Mouse (Mus musculus) intestine, embryonic 14.5 days (tissue): ENCODE data around the gene B4galnt2. TPM values are rescaled to one million over a fixed set of nuclear protein-coding genes. Genes with fewer than 3 reads are reported as not detected.
A peak's percentile ranks its signal among the peaks of the same experiment; 100 is the strongest.

Experiments used
- ATAC-seq: fragments of 200-750 bp; cut with Nextera tagmentation; replicated peaks from 2 replicates; pipeline ENCODE4 v1.8.0; 2017; ENCODE audit warnings: low read depth, moderate number of reproducible peaks, moderate TSS enrichment, moderate library complexity; ENCODE audit not compliant: low FRiP score, low TSS enrichment
- DNase-seq: peaks from one replicate; pipeline ENCODE4 v3.0.0-alpha.2; 2018; ENCODE audit warnings: low spot score
- H3K27ac ChIP-seq: fragments of 300-500 bp; sonication (generic); 2 replicates; pipeline ENCODE4 v1.5.1; 2014; ENCODE audit warnings: low read depth, mild to moderate bottlenecking, control low read depth
- H3K27me3 ChIP-seq: fragments of 300-500 bp; sonication (generic); replicated peaks from 2 replicates; pipeline ENCODE4 v1.6.1; 2014; ENCODE audit warnings: low read length, control low read depth; ENCODE audit not compliant: control insufficient read depth, insufficient read depth
- H3K36me3 ChIP-seq: fragments of 300-500 bp; sonication (generic); 2 replicates; pipeline ENCODE4 v1.6.1; 2014; ENCODE audit warnings: low read length, control low read depth; ENCODE audit not compliant: control insufficient read depth, insufficient read depth
- H3K4me1 ChIP-seq: fragments of 300-500 bp; sonication (generic); replicated peaks from 2 replicates; pipeline ENCODE4 v1.6.1; 2014; ENCODE audit warnings: low read length, control low read depth, mixed read lengths; ENCODE audit not compliant: control insufficient read depth, insufficient read depth
- H3K4me2 ChIP-seq: fragments of 300-500 bp; sonication (generic); 2 replicates; pipeline ENCODE4 v1.6.1; 2014; ENCODE audit warnings: low read length
- H3K4me3 ChIP-seq: fragments of 300-500 bp; sonication (generic); 2 replicates; pipeline ENCODE4 v1.5.1; 2014; ENCODE audit warnings: low read depth, low read length, control low read depth, mixed read lengths
- H3K9ac ChIP-seq: fragments of 300-500 bp; sonication (generic); 2 replicates; pipeline ENCODE4 v1.6.1; 2014; ENCODE audit warnings: mild to moderate bottlenecking, low read length
- H3K9me3 ChIP-seq: fragments of 300-500 bp; sonication (generic); 2 replicates; pipeline ENCODE4 v1.6.1; 2016; ENCODE audit warnings: low read length, control low read depth; ENCODE audit not compliant: control insufficient read depth
- WGBS: fragments of 180-500 bp; shearing (Covaris S2); extraction: QIAGEN DNeasy Blood & Tissue Kit; methylation state at CpG from one replicate; pipeline ENCODE4 v1.1.7; 2014; 5-methylcytosine and 5-hydroxymethylcytosine counted together
- polyA plus RNA-seq: library from polyadenylated mRNA; unstranded; fragments of >200 nt; fragmentation: Nextera tagmentation; extraction: Ambion mirVana; gene quantifications from 2 replicates; pipeline ENCODE4 v1.2.1, GENCODE M21; 2014

B4galnt2 gene
- polyA plus RNA-seq, 1 experiment from 2014 or later: 26.6 TPM

GRCm38 (mm10) chr11:95840694-95841497, 73.8 kb downstream of the B4galnt2 start:
- Histone ChIP-seq H3K27me3 (no peaks in the 10 kb centered on the region; the same call in 1 of the 2 replicates), H3K36me3 (no peaks in the 10 kb centered on the region), H3K4me1 (peaks cover 20% of the 10 kb centered on the region), H3K4me2 (0 out of 2 replicates have a peak overlapping the region, but pooled peaks have one; percentile 34), H3K4me3 (peak overlapping the region; percentile 19; the same call in 1 of the 2 replicates), H3K9me3 (no peaks in the 10 kb centered on the region), H3K27ac (no peak overlapping the region), H3K9ac (no peak overlapping the region)
- 73% methylated on average over 5 of the region's 5 CpGs for whole genome bisulfite sequencing
- ATAC-seq (no peak), DNase-seq (no peak)

DNA sequence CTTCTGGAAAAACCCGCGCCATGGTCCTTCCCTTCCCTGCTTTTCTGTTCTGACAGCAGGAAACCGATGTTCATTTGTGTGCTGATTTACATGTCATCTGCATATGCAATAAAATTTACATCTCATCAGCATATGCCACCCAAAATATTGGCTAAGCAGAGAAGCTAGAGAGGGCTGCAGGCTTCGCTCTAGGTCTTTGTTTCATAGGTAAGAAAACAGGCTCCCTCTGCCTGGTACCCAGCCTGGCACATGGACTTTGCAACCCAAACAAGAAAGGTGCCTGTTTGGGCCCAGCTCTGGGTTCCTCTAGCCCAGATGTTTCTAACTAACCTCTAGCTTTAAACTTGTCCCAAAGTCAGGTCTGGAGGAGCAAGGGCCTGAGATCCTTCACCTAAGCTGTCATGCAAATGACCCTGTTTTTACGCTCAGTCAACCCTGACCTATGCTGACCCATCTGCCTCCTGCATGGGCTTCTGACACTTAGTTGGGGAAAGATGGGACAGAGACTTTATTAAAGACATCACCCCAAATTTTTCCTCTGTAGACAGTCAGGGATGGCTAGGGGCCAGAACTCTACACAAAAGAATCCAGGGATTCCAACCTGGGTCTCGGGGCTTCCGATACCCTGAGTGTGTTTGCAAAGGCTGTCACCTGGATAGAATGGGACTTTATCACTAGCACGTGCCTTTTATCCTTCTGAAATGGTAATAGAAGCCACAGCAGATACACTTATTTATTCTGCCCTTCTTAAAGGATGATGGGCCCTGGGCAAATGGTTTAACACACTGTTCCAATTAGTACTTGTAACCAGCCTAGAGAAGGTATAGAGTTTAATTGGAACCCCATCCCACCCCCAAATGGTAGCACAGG, 75.5 kb downstream of the B4galnt2 start:
- 78% methylated on average over 8 of the region's 8 CpGs for WGBS
- Histone ChIP-seq H3K4me2 (no peak overlapping the region), H3K27ac (no peak overlapping the region), H3K4me3 (no peak overlapping the region), H3K27me3 (peaks cover 7% of the 10 kb centered on the region), H3K36me3 (no peaks in the 10 kb centered on the region), H3K9ac (no peak overlapping the region), H3K9me3 (no peaks in the 10 kb centered on the region), H3K4me1 (peaks cover 28% of the 10 kb centered on the region)
- DNase-seq (no peak), ATAC-seq (no peak)

DNA sequence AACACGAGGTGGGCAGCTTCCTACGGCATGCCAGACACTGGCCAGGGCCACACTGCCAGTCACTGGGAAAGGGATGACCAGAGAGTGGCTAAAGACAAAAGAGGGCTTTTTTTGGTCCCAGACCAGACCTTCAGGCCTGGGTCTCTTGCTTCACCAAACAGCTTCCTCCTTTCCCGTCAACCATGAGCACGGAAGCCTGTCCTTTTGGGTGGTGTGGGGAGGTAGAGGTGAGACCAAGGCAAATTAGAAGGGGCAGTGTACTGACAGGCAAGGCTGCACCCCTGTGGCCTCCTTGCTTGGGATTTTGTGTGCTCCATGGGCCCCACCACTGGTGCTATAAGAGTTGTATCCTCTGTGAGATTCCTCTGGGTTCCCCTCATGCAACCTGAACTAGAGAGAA, 76.1 kb downstream of the B4galnt2 start:
- Histone ChIP-seq H3K4me3 (no peak overlapping the region), H3K9ac (no peak overlapping the region), H3K4me2 (no peak overlapping the region), H3K36me3 (no peaks in the 10 kb centered on the region), H3K27ac (no peak overlapping the region), H3K4me1 (peaks cover 28% of the 10 kb centered on the region), H3K27me3 (peaks cover 13% of the 10 kb centered on the region), H3K9me3 (no peaks in the 10 kb centered on the region)
- 79% methylated on average over 4 of the region's 4 CpGs for WGBS
- DNase-seq (no peak), ATAC-seq (no peak)

DNA sequence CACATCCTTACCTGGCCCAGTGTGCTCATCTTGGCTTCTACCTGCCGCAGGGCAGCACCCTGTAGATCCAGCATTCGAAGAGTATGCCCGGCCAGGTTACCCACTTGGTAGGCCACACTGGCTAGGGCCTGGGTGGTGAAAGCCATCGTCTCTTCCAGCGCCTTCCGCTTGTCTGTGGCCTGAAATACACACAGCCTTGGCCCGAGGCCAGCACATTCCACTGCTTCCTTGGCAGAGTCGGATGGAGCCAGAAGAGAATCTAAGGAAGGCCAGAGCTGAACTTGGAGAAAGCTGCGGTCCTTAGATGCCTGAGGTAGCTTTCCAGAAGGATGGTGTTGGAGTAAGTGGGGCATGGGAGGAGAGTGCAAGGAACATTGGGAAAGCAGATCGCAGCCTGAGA, 77.6 kb downstream of the B4galnt2 start, which contains the start of gene Gngt2:
Gngt2 (plus strand) TSS at position 158 of the 400 bp plus-strand sequence.
- H3K27ac ChIP-seq: no peak within 1 kb of the TSS
- DNase-seq (peak; percentile 71), ATAC-seq (no peak)
- no peak within 1 kb of the TSS for H3K4me3 ChIP-seq
- H3K4me1 ChIP-seq: peaks cover 23% of the 10 kb centered on the region
- no peak within 1 kb of the TSS for H3K9ac ChIP-seq
- H3K36me3 ChIP-seq: no peaks in the 10 kb centered on the region
- 43% methylated on average over 10 of the region's 10 CpGs for WGBS
- no peak within 1 kb of the TSS for H3K4me2 ChIP-seq
- no peaks in the 10 kb centered on the region for H3K9me3 ChIP-seq
- H3K27me3 ChIP-seq: peaks cover 28% of the 10 kb centered on the region

DNA sequence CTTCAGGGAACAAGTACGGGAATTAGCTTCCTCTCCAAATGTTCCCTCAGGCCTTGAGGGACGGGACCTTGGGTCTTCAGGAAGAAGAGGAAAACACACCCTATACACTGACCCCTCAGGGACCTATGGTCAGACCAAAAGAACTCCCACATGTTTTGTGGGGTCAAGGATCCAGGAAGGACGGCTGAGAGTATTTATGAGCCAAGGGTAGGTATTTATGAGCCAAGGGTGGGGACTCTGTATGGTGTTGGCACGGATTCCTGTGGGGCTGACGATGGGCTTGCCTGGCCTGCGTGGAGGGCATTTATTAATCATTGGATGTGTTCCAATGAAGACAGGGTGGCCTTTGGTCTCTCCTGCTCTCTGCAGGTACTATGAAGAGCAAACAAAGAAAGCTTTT, 78.3 kb downstream of the B4galnt2 start:
- ATAC-seq: no peak
- no peak for DNase-seq
- no peak overlapping the region for H3K9ac ChIP-seq
- no peak overlapping the region for H3K4me2 ChIP-seq
- peaks cover 22% of the 10 kb centered on the region for H3K4me1 ChIP-seq
- no peaks in the 10 kb centered on the region for H3K36me3 ChIP-seq
- H3K9me3 ChIP-seq: no peaks in the 10 kb centered on the region
- H3K27ac ChIP-seq: no peak overlapping the region
- H3K4me3 ChIP-seq: no peak overlapping the region
- peaks cover 34% of the 10 kb centered on the region for H3K27me3 ChIP-seq
- WGBS: 51% methylated on average over 6 of the region's 6 CpGs

GRCm38 (mm10) chr11:95835832-95836231, 78.9 kb downstream of the B4galnt2 start:
- H3K4me2 ChIP-seq: no peak overlapping the region
- peaks cover 28% of the 10 kb centered on the region for H3K4me1 ChIP-seq
- peaks cover 40% of the 10 kb centered on the region for H3K27me3 ChIP-seq
- ATAC-seq: no peak
- H3K9ac ChIP-seq: no peak overlapping the region
- H3K9me3 ChIP-seq: no peaks in the 10 kb centered on the region
- H3K36me3 ChIP-seq: no peaks in the 10 kb centered on the region
- 40% methylated on average over 6 of the region's 6 CpGs for WGBS
- H3K4me3 ChIP-seq: no peak overlapping the region
- H3K27ac ChIP-seq: no peak overlapping the region
- DNase-seq: no peak

DNA sequence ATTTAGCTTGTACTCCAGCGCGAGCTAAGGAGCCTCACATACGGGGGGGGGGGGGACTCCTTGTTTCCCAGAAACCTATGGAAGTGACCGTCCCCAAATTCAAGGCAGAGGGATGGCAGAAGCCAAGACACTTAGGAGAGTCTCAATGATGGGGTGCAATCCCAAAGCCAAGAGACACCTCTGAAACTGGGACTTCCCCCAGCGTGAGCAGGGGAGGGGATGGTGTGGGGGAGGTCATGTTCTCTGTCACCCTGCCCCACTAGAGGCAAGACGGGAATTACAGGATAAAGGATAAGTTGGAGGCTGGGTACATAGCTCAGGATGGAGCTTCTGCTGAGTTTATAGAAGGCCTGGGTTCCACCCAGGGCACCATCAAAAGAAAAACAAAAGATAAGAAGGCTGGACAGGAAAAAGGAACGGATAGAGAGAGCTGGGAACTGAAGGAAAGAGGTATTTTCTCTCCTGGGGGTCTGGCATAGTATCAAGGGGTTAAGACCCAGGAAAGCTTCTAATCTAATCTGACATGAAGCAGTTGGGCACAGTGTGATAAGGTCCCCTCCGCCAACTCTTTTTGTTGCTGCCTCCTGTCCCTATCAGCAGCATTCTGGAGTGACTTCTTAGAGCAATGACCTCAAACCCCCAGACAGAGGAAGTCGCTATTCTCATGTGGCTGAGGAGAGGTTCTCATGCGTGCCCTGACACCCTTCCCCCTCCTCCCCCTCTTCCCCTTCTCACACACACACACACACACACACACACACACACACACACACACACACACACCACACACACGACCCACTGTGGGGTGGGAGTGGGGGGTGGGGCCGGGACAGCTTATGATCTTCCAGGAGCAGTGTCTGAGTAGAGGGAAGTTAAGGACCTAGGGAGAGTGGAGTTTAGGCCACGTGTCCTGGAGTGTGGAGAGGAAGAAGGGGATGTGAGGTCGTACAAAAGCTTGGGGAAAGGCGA, 79.7 kb downstream of the B4galnt2 start:
- H3K36me3 ChIP-seq: no peaks in the 10 kb centered on the region
- no peak overlapping the region for H3K4me2 ChIP-seq
- no peak overlapping the region for H3K27ac ChIP-seq
- ATAC-seq: no peak
- no peaks in the 10 kb centered on the region for H3K9me3 ChIP-seq
- H3K9ac ChIP-seq: no peak overlapping the region
- H3K27me3 ChIP-seq: peaks cover 48% of the 10 kb centered on the region
- 19% methylated on average over 15 of the region's 15 CpGs for WGBS
- no peak for DNase-seq
- peaks cover 31% of the 10 kb centered on the region for H3K4me1 ChIP-seq
- no peak overlapping the region for H3K4me3 ChIP-seq

DNA sequence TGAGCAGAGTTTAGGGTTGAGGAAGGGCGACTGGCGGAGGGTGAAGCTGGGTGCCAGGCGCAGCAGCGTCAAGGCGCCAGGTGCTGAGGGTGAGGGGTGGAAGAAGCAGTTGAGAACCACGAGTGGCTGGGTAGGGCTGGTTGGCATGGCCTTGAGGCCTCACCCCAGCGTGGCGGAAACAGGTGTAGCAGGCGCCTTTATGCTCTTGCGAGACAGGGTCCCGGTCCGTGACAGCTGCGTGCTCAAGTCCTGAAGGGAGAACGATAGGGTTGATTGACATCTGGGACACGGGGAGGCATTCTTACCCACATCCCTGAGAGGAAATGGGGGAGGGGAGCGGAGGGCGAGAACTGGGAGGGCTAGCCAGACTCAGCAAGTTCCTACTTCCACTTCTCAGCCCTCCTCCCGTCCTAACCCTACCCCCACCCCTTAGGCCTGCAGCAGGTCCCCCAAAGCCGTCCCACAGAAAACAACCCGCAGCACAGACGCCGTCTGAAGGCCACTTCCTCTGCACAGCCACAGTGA, 80.5 kb downstream of the B4galnt2 start:
- Histone ChIP-seq H3K27ac (no peak overlapping the region), H3K4me3 (no peak overlapping the region), H3K4me2 (no peak overlapping the region), H3K27me3 (peaks cover 57% of the 10 kb centered on the region), H3K36me3 (no peaks in the 10 kb centered on the region), H3K9me3 (no peaks in the 10 kb centered on the region), H3K4me1 (peaks cover 31% of the 10 kb centered on the region), H3K9ac (no peak overlapping the region)
- ATAC-seq (no peak; the same call in 1 of the 2 replicates), DNase-seq (no peak)
- WGBS: 11% methylated on average over 22 of the region's 22 CpGs
